Mouse (Mus musculus) layer of hippocampus, adult 2 months (tissue): ENCODE results near the gene Ccdc6. TPM values are rescaled to one million over a fixed set of nuclear protein-coding genes. Genes with fewer than 3 reads are reported as not detected.

Experiments used
- DNase-seq, 2 experiments: peaks; one replicate each; pipeline ENCODE4 v3.0.0; 2022; ENCODE audit warnings: low spot score in 2 of 2
- H3K27ac ChIP-seq: fragments of 200-600 bp; 2 replicates; pipeline ENCODE4 v1.8.1; 2022
- H3K4me3 ChIP-seq: fragments of 200-600 bp; 2 replicates; pipeline ENCODE4 v1.8.1; 2022; ENCODE audit warnings: mild to moderate bottlenecking
- CTCF ChIP-seq: fragments of 200-600 bp; conservative IDR thresholded peaks from 2 replicates; pipeline ENCODE4 v1.8.1; 2022; ENCODE audit warnings: antibody characterized with exemption, mild to moderate bottlenecking, moderate library complexity
- total RNA-seq, 2 experiments: library from RNA; stranded (reverse); gene quantifications; 2 replicates each; pipeline ENCODE4 v1.2.3; 2021

Gene Ccdc6
- total RNA-seq, 2 experiments from 2014 or later, result 60.5 to 65.6 TPM

DNA sequence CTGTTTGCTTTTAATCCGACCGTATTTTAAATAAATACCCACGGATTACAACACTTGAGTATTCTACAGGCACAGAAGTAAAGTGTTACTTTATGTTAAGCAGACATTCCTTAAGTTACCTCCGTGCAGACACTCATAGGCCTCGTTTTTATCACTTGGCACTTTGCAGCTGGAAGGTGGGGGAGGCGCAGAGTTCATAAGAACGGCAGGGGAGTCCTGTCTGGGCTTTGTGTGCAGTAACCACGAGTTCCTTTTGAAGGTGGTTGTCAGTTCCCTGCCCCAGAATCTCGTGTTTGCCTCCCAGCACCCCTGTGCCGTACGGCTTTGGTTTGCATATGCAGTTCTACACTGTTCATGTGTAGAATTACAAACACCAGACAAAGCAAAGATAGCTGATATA is 70.7 kb downstream of the Ccdc6 start:
- no peak for TF ChIP-seq CTCF

DNA sequence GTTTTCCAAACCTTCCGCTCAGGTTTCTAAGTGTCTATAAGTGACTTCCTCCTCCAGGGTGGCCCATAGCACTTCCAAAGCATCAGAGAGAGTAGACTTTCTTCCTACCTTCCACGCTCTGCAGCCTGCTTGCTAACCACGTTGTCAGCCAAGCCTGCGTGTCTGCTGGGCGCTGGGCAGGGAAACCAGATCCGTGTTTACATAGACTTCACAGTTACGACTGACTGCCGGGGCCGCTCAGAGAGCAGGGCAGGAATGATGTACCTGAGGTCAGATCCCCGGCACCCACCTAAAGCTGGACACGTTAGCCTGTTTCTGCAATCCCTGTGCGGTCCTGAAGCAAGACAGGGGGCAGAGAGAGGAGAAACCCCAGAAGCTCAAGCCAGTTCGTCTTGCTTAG is 71.5 kb downstream of the Ccdc6 start:
- no peak for DNase-seq
- no peak for TF ChIP-seq CTCF
- H3K4me3 ChIP-seq, result no peak overlapping the region
- peak overlapping the region; percentile 71 for H3K27ac ChIP-seq

More for the DNA sequence above, 70.7 kb downstream of the Ccdc6 start:
- DNase-seq, result no peak
- Histone ChIP-seq H3K27ac (no peak overlapping the region), H3K4me3 (no peak overlapping the region)

DNA sequence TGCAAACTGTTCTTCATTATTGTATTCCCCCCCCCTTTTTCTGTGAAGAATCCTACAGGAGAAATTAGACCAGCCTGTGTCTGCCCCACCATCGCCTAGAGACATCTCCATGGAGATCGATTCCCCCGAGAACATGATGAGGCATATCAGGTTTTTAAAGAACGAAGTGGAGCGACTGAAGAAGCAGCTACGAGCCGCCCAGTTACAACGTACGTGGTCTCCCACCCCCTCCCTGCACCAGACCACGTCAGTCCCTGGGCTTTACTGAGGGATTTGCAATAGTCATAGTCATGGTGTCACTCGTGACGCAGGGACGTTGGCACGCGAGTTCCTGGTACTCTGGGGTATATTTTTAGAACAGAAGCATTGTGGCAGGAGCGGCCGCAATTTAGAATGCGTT is 72.1 kb downstream of the Ccdc6 start:
- TF ChIP-seq CTCF, result no peak
- peak overlapping the region; percentile 71; the same call in 1 of the 2 replicates for H3K27ac ChIP-seq
- DNase-seq, result peak; percentile 51 to 68
- no peak overlapping the region for H3K4me3 ChIP-seq

DNA sequence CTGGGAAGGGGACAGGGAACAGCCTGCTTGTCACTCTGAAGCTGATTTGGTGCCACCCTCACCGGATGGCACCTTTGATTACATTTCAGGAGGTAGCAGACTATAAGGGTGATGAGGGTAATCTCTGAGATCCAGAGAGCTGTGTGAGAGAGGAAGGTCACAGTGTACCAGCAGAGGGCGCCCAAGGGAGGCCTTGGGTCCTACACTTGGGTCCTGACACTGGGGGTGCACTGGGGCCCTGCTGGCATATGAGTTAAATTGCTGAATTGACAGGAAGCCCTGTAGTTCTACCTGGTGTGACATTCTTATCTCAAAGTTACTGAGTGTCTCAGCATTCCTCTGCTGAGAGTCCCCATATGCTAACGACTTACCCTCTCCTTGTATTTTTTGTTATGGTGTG is 76.4 kb downstream of the Ccdc6 start:
- TF ChIP-seq CTCF, result peak; percentile 89
- Histone ChIP-seq H3K4me3 (no peak overlapping the region), H3K27ac (no peak overlapping the region)
- DNase-seq, result peak; percentile 39 to 70

DNA sequence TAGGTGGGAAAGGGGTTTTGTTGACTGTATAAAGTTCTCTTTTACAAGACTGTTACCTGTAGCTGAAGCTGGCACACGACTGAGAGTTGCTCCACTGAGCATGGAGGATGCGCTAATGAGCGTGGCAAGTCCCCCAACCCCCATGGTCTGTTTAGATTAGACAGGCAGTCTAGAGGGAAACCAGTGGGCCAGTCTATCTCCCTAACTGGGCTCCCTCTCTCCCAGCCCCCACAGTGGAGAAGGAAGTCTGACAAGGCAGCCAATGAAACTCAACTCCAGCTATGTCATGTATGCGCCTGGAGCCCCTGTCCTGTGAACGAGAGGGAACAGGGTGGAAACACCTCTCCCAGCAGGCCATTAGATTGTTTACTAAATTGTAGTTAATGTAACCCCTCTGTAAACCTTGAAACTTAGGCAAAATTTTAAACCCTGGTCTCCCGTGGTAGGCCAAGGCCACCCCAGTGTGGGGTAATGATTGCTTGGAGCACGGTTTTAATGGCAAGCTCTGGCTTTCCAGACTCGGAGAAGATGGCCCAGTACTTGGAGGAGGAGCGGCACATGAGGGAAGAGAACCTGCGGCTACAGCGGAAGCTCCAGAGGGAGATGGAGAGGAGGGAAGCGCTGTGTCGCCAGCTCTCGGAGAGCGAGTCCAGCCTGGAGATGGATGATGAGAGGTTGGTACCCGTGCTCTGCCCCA is 77.7 kb downstream of the Ccdc6 start:
- H3K4me3 ChIP-seq, result no peak overlapping the region
- DNase-seq, result no peak
- TF ChIP-seq CTCF, result no peak
- no peak overlapping the region for H3K27ac ChIP-seq

DNA sequence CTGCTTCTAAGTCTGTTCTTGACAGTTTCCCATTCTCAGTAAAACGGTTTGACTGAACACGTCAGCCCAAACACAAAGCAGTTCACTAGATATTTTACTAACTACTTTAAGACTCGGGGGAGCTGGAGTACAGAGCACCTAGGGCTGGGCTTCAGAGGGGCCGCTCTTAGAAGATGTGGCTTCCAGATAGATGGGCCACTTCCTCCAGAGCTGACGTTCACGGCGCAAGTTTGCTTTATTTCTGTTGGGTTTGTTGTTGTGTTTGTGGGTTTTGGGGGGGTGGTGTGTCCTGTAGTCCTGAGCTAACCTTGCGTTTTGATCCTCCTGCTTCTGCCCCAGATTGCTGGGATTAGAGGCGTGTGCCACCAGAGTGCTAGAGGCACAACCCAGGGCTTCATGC is 83.8 kb downstream of the Ccdc6 start:
- TF ChIP-seq CTCF, result no peak
- DNase-seq, result no peak
- Histone ChIP-seq H3K27ac (no peak overlapping the region), H3K4me3 (no peak overlapping the region)

DNA sequence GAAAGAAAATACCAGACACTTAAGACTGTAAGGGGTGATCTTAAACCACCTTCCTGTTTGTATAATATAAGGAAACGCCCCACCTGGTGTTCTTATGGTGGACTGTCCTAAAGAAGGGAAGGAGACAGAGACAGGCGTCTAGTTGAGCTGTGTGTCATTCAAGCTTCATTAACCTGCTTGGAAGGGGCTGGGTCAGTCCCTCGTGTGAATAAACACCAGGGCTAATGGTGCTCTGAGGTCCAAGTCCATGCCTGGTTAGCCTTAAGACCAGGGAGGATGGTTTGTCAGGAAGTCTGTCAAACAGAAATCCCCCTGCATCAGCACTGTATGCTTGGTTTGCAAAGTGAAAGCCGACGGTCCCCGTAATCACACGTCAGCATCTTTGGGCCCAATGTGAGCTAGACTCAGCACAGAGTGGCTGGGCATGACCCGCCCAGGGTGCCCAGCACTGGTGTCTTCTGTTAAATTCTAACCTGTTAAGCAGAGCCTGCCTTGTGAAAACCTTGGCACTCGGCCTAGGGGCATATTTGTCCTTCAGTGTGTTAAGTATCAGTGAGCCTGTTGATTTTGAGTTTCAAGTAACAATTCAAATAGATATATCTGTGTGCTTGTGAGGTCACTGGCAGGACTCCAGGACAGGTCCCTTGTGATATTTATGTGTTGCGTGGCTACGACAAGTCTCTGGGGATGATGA is 84.5 kb downstream of the Ccdc6 start:
- no peak for TF ChIP-seq CTCF
- H3K4me3 ChIP-seq, result no peak overlapping the region
- DNase-seq, result no peak
- no peak overlapping the region for H3K27ac ChIP-seq

DNA sequence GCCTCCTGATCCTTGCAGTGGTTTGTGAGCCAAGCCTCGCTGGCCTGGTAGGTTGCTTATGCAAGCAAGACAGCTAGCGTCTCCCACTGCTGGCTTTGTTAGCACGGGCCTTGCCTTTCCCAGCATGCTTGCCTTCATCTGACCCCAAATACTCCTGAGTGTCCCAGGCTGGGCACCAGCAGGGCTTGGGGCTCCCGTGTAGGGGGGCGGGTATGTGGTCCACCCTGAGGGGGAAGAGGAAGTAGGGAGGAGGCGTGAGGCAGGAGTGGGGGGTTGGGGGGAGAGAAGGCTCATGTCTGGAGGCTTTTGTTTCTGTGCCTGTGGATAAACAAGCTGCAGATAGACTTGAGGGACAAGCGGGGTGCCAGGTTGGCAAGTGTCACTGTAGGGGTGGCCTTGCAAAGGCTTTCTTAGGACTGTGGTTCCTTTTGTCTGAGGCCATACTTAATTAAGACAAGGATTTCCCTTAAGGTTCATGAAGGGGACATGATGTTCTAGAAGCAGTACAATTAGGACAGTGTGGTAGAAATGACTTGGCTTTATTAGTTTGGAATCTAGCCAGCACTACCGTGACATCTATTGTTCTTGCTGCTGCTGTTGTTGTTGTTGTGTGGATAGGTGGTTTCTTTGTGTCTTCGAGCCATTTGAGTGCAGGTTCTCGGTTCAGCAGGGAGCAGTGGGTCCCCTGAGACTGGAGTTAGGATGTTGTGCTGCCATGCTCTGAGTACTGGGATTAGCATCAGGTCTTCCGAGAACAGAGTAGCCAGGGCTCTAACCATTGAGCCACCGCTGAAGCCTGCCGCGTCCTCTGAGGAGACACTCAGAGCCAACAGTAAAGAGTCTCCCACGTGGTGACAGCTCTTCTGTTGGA is 86.5 kb downstream of the Ccdc6 start:
- Histone ChIP-seq H3K27ac (peak overlapping the region; percentile 28), H3K4me3 (no peak overlapping the region)
- DNase-seq, result no peak
- TF ChIP-seq CTCF, result no peak

DNA sequence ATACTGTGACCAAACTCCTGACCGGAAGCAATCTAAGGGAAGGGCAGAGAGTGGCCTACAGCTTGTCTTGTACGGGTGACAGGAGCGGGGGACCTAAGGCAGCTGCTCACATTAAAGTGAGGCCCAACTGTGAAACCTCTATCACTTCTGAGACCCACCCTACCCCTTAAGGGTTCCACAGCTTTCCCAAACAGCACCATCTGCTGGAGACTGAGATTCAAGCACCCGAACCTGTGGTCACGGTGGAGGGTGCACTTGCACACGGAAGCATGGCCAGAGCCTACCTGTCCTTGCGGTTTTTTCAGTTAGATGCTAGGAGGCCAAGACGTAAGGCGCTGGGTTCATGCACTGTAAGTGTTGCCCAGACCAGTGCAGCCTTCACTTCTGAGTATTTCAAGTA is 89.2 kb downstream of the Ccdc6 start:
- Histone ChIP-seq H3K27ac (no peak overlapping the region), H3K4me3 (no peak overlapping the region)
- TF ChIP-seq CTCF, result peak; percentile 84
- peak in 1 of 2 experiments; percentile 38 for DNase-seq

DNA sequence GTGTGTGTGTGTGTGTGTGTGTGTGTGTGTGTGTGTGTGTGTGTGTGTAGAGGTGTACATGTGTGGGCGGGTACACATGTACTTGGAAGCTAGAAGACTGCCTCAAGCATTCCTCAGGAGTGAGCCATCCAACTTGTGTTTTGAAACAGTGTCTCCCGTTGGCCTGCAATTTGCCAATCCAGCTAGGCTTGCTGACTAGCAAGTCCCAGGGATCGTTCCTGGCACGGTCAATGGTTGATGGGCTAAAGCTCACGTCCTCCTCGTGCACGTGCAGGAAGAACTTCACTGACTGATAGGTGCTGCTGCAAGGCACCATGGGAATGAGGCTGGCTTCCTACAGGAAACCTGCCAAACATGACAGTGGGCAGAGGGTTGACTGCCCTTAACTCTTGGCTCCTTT is 89.7 kb downstream of the Ccdc6 start:
- no peak overlapping the region for H3K27ac ChIP-seq
- no peak for TF ChIP-seq CTCF
- no peak overlapping the region for H3K4me3 ChIP-seq
- DNase-seq, result no peak

DNA sequence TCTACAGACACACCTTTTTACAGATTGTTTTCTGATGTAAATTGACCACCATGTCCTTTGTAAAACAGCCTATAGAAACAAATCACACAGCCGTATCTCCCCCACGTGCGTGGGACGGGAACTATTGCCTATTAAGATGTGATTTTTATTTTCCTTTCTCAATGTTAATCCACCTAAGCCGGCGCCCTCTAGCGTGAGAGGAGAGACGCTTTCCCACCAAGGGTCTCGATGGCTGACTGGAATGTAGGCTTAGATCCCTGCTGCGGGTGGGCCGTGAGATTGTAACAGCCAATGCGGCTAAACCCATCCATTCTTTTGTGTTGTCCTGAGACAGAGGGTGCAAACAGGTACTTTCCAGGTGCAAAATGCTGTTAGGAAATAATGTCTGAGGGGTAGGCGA is 92.9 kb downstream of the Ccdc6 start:
- TF ChIP-seq CTCF, result peak; percentile 65
- no peak for DNase-seq

DNA sequence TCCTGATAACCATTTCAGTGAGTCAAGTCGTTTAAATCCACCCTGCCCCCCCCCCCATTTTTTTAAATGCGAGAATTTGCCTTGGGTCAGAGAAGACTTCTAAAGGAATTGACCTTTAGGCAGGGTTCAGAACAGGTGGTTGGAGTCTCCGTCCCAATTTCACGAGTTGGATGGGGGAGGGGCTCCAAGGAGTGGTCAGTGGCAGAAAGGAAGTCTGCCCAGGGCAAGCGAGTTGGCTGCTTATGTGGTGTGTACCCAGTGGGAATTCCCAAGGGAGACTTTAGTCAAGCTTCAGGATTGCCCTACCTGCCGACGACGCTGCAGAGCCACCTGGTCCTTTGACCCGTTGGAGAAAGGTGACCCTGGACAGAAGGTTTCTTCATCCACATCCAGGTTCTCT is 97.4 kb downstream of the Ccdc6 start:
- no peak for TF ChIP-seq CTCF
- no peak overlapping the region for H3K27ac ChIP-seq
- no peak overlapping the region for H3K4me3 ChIP-seq

More for the DNA sequence above, 92.9 kb downstream of the Ccdc6 start:
- Histone ChIP-seq H3K4me3 (no peak overlapping the region), H3K27ac (no peak overlapping the region)

DNA sequence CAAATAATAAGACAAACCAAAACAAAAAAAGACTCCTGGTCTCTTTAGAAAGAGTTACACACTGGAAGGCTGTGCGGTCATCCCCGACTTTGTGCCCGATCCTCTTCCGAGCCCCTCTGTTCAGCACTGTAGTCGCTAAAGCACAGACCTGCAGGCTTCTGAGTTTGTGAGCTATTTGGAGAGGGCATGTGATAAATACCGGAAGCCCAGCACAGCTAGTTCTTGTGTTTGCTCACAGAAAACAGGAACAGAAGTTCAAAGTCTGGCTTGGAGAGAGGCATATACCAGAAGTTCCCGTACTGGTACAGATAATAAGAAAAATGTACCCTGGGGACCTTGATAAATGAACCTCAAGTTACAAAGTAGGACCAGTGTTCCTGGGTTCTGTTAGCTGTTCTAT is 98.4 kb downstream of the Ccdc6 start:
- H3K27ac ChIP-seq, result peak overlapping the region; percentile 32; the same call in 1 of the 2 replicates
- H3K4me3 ChIP-seq, result no peak overlapping the region
- TF ChIP-seq CTCF, result no peak
- no peak for DNase-seq

More for the DNA sequence above, 97.4 kb downstream of the Ccdc6 start:
- DNase-seq, result no peak
